Mouse (Mus musculus) gastrocnemius, postnatal 10 days (tissue): Measurements from ENCODE around the gene Daxx. TPM values are rescaled to one million over a fixed set of nuclear protein-coding genes. Genes with fewer than 3 reads are reported as not detected.
"Not testable (repeated sequence)": the region's sequence is repeated elsewhere in the genome, so short reads cannot be mapped to it uniquely, and the experiment has no call there.

Experiments used
- DNase-seq: peaks from one replicate; pipeline ENCODE4 v3.0.0; 2021; ENCODE audit warnings: mixed read lengths
- total RNA-seq, 2 experiments: library from RNA; stranded (reverse); gene quantifications; 2 replicates each; pipeline ENCODE4 v1.2.3; 2021

The Daxx gene
- total RNA-seq, 2 experiments from 2014 or later, result 12.1 to 13.5 TPM

GRCm38 (mm10) chr17:33902491-33902890 is 6.7 kb upstream of the Daxx start:
- DNase-seq, result no peak

GRCm38 (mm10) chr17:33903911-33904651 is 5.1 kb upstream of the Daxx start:
- not testable (repeated sequence) for DNase-seq

- DNase-seq, result not testable (repeated sequence)
These were observed 4.4 kb upstream of the Daxx start, which contains the start of gene Platr17 for GRCm38 (mm10) chr17:33904835-33905234. Gene Platr17 (plus strand): TSS chr17:33905135.

- DNase-seq, result peak; percentile 43
These were observed 710 bp upstream of the Daxx start for GRCm38 (mm10) chr17:33908331-33909076.

GRCm38 (mm10) chr17:33909869-33910250 is 646 bp downstream of the Daxx start:
- DNase-seq, result no peak

- DNase-seq, result no peak
These were observed 1.3 kb downstream of the Daxx start for GRCm38 (mm10) chr17:33910346-33911051.

GRCm38 (mm10) chr17:33911052-33911812 is 2.0 kb downstream of the Daxx start:
- DNase-seq, result no peak

GRCm38 (mm10) chr17:33911813-33912414 is 2.7 kb downstream of the Daxx start:
- no peak for DNase-seq

GRCm38 (mm10) chr17:33913264-33913663 is 4.0 kb downstream of the Daxx start:
- no peak for DNase-seq

GRCm38 (mm10) chr17:33913905-33914304 is 4.7 kb downstream of the Daxx start:
- DNase-seq, result no peak

GRCm38 (mm10) chr17:33914969-33915391 is 5.8 kb downstream of the Daxx start:
- DNase-seq, result no peak

GRCm38 (mm10) chr17:33915671-33916250 is 6.5 kb downstream of the Daxx start, which contains the start of the genes Tapbp and Zbtb22:
Gene Tapbp (plus strand): TSS chr17:33915899.
Gene Zbtb22 (plus strand): TSS chr17:33915904.
- DNase-seq, result peak; percentile 91

GRCm38 (mm10) chr17:33916294-33916693 is 7.1 kb downstream of the Daxx start:
- no peak for DNase-seq

GRCm38 (mm10) chr17:33916847-33917655 is 7.8 kb downstream of the Daxx start:
- DNase-seq, result no peak

GRCm38 (mm10) chr17:33917656-33918292 is 8.6 kb downstream of the Daxx start:
- DNase-seq, result no peak

- no peak for DNase-seq
These were observed 9.3 kb downstream of the Daxx start for GRCm38 (mm10) chr17:33918293-33919203.

GRCm38 (mm10) chr17:33919351-33920281 is 10.4 kb downstream of the Daxx start:
- peak; percentile 55 for DNase-seq
